Mouse (Mus musculus): ENCODE data around the gene Dnal1. TPM values are rescaled to one million over a fixed set of nuclear protein-coding genes. Genes with fewer than 3 reads are reported as not detected.

Gene Dnal1
- total RNA-seq, 2 experiments from 2014 or later = 99.1 to 107 TPM

- intact Hi-C loops (cut with DNase I) = no loop called here
- DNase-seq (ENCODE audit: extremely low spot score in 1 of 2, low spot score in 2 of 2) = no peak
These were observed 41.3 kb downstream of the Dnal1 start for GRCm38 (mm10) chr12:84155523-84155871.

- intact Hi-C loops (cut with DNase I) = no loop called here
- no peak for DNase-seq (ENCODE audit: extremely low spot score in 1 of 2, low spot score in 2 of 2)
These were observed 42.0 kb downstream of the Dnal1 start for GRCm38 (mm10) chr12:84156210-84156609.

GRCm38 (mm10) chr12:84158156-84158555 lies 44.0 kb downstream of the Dnal1 start:
- no peak for DNase-seq (ENCODE audit: extremely low spot score in 1 of 2, low spot score in 2 of 2)
- intact Hi-C loops (cut with DNase I) = no loop called here

GRCm38 (mm10) chr12:84160491-84160890 lies 46.3 kb downstream of the Dnal1 start:
- intact Hi-C loops (cut with DNase I) = loop anchor here (5.0 kb wide), 1 partner anchor 87 kb away; no protein-coding TSS in a partner anchor
- no peak for DNase-seq (ENCODE audit: extremely low spot score in 1 of 2, low spot score in 2 of 2)

GRCm38 (mm10) chr12:84161116-84161515 lies 47.0 kb downstream of the Dnal1 start:
- no peak for DNase-seq (ENCODE audit: extremely low spot score in 1 of 2, low spot score in 2 of 2)
- intact Hi-C loops (cut with DNase I) = loop anchor here (5.0 kb wide), 1 partner anchor 86 kb away; no protein-coding TSS in a partner anchor

- intact Hi-C loops (cut with DNase I) = loop anchor here (5.0 kb wide), 1 partner anchor 85 kb away; no protein-coding TSS in a partner anchor
These were observed 47.7 kb downstream of the Dnal1 start for GRCm38 (mm10) chr12:84161616-84162433.

GRCm38 (mm10) chr12:84163133-84163532 lies 49.0 kb downstream of the Dnal1 start:
- DNase-seq (ENCODE audit: extremely low spot score in 1 of 2, low spot score in 2 of 2) = peak in 1 of 2 experiments; percentile 39
- intact Hi-C loops (cut with DNase I) = loop anchor here (5.0 kb wide), 1 partner anchor 84 kb away; no protein-coding TSS in a partner anchor

More at GRCm38 (mm10) chr12:84161616-84162433, 47.7 kb downstream of the Dnal1 start:
- DNase-seq (ENCODE audit: extremely low spot score in 1 of 2, low spot score in 2 of 2) = no peak

- DNase-seq (ENCODE audit: extremely low spot score in 1 of 2, low spot score in 2 of 2) = no peak
- intact Hi-C loops (cut with DNase I) = loop anchor here (5.0 kb wide), 1 partner anchor 84 kb away; no protein-coding TSS in a partner anchor
These were observed 49.5 kb downstream of the Dnal1 start for GRCm38 (mm10) chr12:84163586-84164110.

GRCm38 (mm10) chr12:84165631-84166373 lies 51.6 kb downstream of the Dnal1 start:
- intact Hi-C loops (cut with DNase I) = no loop called here
- no peak for DNase-seq (ENCODE audit: extremely low spot score in 1 of 2, low spot score in 2 of 2)

- intact Hi-C loops (cut with DNase I) = no loop called here
These were observed 56.4 kb downstream of the Dnal1 start for GRCm38 (mm10) chr12:84170610-84171009.

GRCm38 (mm10) chr12:84172216-84172615 lies 58.0 kb downstream of the Dnal1 start:
- intact Hi-C loops (cut with DNase I) = no loop called here

More at GRCm38 (mm10) chr12:84170610-84171009, 56.4 kb downstream of the Dnal1 start:
- DNase-seq (ENCODE audit: extremely low spot score in 1 of 2, low spot score in 2 of 2) = peak in 1 of 2 experiments; percentile 14

GRCm38 (mm10) chr12:84172862-84173261 lies 58.7 kb downstream of the Dnal1 start:
- intact Hi-C loops (cut with DNase I) = no loop called here
- DNase-seq (ENCODE audit: extremely low spot score in 1 of 2, low spot score in 2 of 2) = no peak

More at GRCm38 (mm10) chr12:84172216-84172615, 58.0 kb downstream of the Dnal1 start:
- no peak for DNase-seq (ENCODE audit: extremely low spot score in 1 of 2, low spot score in 2 of 2)

- intact Hi-C loops (cut with DNase I) = no loop called here
These were observed 59.2 kb downstream of the Dnal1 start for GRCm38 (mm10) chr12:84173309-84173915.

GRCm38 (mm10) chr12:84174190-84174811 lies 60.1 kb downstream of the Dnal1 start:
- intact Hi-C loops (cut with DNase I) = no loop called here
- DNase-seq (ENCODE audit: extremely low spot score in 1 of 2, low spot score in 2 of 2) = peak in 1 of 2 experiments; percentile 59

More at GRCm38 (mm10) chr12:84173309-84173915, 59.2 kb downstream of the Dnal1 start:
- no peak for DNase-seq (ENCODE audit: extremely low spot score in 1 of 2, low spot score in 2 of 2)

GRCm38 (mm10) chr12:84174871-84175270 lies 60.7 kb downstream of the Dnal1 start:
- DNase-seq (ENCODE audit: extremely low spot score in 1 of 2, low spot score in 2 of 2) = no peak
- intact Hi-C loops (cut with DNase I) = no loop called here

- intact Hi-C loops (cut with DNase I) = no loop called here
- peak; percentile 73 to 91 for DNase-seq (ENCODE audit: extremely low spot score in 1 of 2, low spot score in 2 of 2)
These were observed 61.5 kb downstream of the Dnal1 start for GRCm38 (mm10) chr12:84175659-84176061.

- intact Hi-C loops (cut with DNase I) = no loop called here
- DNase-seq (ENCODE audit: extremely low spot score in 1 of 2, low spot score in 2 of 2) = peak in 1 of 2 experiments; percentile 64
These were observed 62.1 kb downstream of the Dnal1 start for GRCm38 (mm10) chr12:84176126-84176769.
